Mouse (Mus musculus) neural tube, embryonic 10.5 days (tissue): Measurements from ENCODE around the gene P2ry4.

Experiments
- DNase-seq: peaks from one replicate; pipeline ENCODE4 v3.0.0-alpha.2; 2017; ENCODE audit warnings: low spot score; ENCODE audit errors: extremely low spot score

P2ry4 gene

GRCm38 (mm10) chrX:100594791-100595190, at the start of gene P2ry4:
TSS of gene P2ry4 (minus strand) at chrX:100594869.
- DNase-seq: no peak

GRCm38 (mm10) chrX:100638477-100638876, 43.8 kb upstream of the P2ry4 start:
- no peak for DNase-seq

GRCm38 (mm10) chrX:100629076-100629475, 34.4 kb upstream of the P2ry4 start:
- no peak for DNase-seq

DNA sequence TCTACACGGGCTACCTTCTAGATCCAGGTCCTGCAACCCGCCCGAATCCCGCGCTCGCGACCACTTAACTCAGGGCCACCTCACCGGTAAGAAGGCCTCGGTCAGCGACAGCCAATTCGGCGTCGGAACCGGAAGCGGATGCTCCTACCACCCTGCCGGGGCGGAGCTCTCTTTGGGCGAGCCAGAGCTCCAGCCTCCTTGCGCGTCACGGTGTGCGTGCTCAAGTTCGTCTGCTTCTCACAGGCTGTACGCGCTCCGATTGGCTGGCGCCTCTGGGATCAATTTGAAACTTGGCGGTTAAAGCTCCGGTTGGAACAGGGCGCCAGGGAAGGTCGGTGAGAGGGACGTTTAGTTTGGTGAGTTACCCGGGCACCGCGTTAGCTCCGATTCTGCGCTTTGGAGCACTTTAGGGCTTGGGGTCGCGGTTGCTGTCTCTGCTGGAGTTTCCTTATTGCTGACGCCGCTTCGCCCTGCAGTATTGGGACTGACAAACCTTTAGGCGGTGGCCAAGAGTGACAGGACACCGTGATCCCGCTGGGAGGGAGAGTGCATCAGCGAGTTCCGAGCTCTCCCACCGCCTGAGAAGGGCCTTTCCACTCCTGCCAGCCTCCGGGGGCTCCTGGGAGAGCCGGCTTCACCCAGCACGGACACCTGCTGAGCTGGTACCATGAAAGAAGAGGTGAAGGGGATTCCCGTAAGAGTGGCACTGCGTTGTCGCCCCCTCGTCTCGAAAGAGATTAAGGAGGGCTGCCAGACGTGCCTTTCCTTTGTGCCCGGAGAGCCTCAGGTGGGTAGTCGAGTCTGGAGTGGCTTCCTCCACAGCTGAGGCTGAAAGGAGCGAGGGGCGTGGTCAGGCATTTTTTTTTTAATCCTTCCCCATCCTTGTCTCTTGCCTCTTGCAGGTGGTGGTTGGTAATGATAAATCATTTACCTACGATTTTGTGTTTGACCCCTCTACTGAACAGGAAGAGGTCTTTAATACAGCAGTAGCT, 31.4 kb upstream of the P2ry4 start, which contains the start of gene Pdzd11:
Gene Pdzd11, minus strand, starts transcription at position 767 of the 992 bp plus-strand sequence.
- peak; percentile 81 for DNase-seq

DNA sequence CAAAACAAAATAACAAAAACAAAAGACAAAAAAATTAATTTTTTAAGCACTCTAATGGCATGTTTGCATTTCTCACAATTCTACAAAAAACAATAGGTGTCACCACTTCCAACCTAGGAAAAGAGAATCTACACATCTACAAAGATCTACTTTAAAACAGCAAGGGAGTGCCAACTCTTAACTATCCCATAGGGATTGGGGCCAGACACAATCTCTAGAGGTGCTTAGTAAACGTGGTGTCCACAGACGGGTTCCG, 30.8 kb upstream of the P2ry4 start, which contains the start of gene Kif4:
Gene Kif4, plus strand, starts transcription at position 192 of the 256 bp plus-strand sequence.
- DNase-seq: no peak

GRCm38 (mm10) chrX:100625146-100625545, 30.5 kb upstream of the P2ry4 start:
- DNase-seq: no peak

GRCm38 (mm10) chrX:100624242-100624641, 29.6 kb upstream of the P2ry4 start:
- DNase-seq: no peak

DNA sequence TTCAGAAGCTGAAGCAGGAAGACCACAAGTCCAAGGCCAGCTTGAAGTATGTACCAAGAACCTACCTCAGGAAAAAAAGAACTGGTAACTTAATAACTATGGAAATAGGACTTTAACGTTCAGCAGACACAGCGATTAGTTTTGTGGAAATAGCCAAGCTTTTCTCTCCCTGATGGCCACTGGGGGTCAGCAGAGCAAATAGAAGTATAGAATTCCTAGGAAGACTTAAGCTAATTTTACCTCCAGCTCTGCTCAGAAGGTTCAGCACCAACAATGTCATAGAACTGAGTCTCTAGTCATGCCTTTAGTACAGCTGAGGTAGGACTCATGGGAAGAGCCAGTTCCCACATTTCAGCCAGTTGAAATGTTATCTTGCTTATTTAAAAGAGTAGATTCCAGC, 26.7 kb upstream of the P2ry4 start:
- no peak for DNase-seq

DNA sequence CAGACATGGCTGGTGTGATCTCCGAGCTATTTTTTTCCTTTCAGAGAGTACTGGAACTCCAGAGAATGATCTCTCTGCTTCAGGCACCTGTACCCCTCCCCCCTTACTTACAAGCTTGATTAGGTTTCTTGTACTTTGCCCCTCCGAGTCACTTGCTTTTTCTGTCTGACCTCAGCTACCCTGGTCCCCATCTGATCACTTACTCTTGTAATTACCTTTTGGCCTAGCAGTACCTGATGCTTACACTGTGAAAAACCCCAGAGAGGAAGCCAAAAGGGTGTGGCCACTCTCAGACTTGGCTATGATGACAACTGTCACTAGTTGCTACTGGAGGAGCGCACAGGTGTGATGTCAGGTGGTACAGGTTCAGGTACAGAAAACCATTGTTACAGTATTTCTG, 23.8 kb upstream of the P2ry4 start:
- DNase-seq: no peak

GRCm38 (mm10) chrX:100605314-100605713, 10.6 kb upstream of the P2ry4 start, which contains the start of gene Arr3:
TSS of gene Arr3 (plus strand) at chrX:100605497.
- no peak for DNase-seq

GRCm38 (mm10) chrX:100599755-100600154, 5.1 kb upstream of the P2ry4 start:
- no peak for DNase-seq

- peak; percentile 18 for DNase-seq
These were observed 2.8 kb upstream of the P2ry4 start for GRCm38 (mm10) chrX:100597439-100597838.

DNA sequence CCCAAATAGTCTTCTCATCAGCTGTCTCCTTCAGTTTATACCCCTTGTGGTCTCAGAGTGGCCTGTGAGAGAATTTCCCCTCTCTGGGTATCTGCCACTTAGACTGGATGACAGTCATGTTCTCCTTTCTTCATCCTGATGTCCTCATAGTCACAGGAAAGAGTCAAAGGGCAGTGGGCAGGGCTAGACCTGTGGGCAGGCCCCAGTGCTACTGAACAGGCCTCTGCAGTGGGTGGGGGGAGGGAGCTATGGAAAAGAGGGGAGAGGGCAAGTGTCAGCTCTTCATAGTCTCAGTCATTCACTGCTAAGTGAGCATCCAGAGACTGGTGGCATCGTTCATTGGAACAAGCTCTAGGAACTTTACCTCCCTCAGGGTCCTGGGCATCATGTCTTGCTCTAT, 22.7 kb downstream of the P2ry4 start, which contains the start of gene Awat1:
Gene Awat1, plus strand, starts transcription at position 301 of the 400 bp plus-strand sequence.
- no peak for DNase-seq

DNA sequence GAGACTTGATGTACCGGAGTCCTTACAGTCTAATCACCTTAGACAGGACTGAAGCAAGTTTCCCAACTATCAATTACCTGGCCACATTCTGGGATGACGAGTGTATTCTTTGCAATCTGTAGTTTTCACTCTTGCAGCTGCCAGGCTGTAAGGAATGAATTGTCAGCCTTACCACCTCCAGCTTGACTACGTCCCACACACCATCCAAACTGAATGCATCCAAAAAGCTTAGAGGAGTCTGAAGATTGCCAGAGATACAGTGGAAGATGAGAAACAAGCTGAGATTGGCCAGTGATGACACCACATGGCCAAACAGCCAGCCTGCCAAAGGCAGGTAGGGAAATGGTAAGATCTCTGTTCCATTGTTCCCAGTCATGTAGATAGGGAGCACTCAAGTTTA, 29.0 kb downstream of the P2ry4 start:
- DNase-seq: no peak

DNA sequence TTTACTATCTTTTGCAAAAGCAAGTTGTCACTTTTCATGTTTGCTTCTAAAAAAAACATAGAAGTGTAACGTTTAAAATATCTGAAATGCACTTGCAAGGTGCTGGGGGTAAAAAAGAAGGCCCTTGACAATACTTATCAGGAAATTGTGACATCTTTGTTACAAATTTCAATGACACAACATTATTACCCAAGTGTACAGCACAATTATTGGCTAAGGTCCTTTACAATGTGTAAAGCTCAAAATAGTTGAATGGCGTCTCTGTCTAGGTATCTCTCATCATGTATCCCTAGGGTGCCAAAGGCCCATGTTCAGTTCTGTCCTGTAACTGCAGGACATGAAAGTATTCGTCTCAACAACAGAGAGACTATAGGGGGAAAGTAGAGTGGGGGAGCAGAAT, 38.6 kb downstream of the P2ry4 start:
- DNase-seq: no peak
